In genomic region chr5:29575085-29575484, GRCm38 (mm10) we compare ENCODE assay signal across 21 mouse cellular contexts. TPM values are rescaled to one million over a fixed set of nuclear protein-coding genes. Genes with fewer than 3 reads are reported as not detected.
DNase-seq lines count a peak whose midpoint lies in the region; ATAC-seq and TF ChIP-seq lines count a peak whose summit lies in the region.
"Had no signal": no experiment of that assay in that cellular context is flagged by ENCODE, and none has a peak within 500 bp of the region (broad histone marks: within the 10 kb centered on the region; RNA-seq: fewer than 3 reads in every experiment).

No protein-coding gene starts in this region.

- WGBS in liver, postnatal 0 days (ENCODE audit: insufficient replicate concordance): 41% methylated on average over 2 of the region's 2 CpGs
- WGBS in liver, embryonic 12.5 days (ENCODE audit: insufficient replicate concordance): 56% methylated on average over 2 of the region's 2 CpGs

- no peaks in the 10 kb centered on the region for H3K27me3 ChIP-seq in liver, postnatal 0 days (ENCODE audit: insufficient read depth, low read length)
- H3K27me3 ChIP-seq in liver, embryonic 12.5 days (replicated peaks): no peaks in the 10 kb centered on the region
- H3K27me3 ChIP-seq: CH12.LX; embryonic facial prominence, embryonic 15.5 days; heart, embryonic 15.5 days; hindbrain, embryonic 13.5 days had no signal

- no peak for DNase-seq in gastrocnemius, adult 2 months
- DNase-seq in gastrocnemius, postnatal 14 days: no peak
- no peak for DNase-seq in liver, postnatal 0 days
- peak; percentile 27 for DNase-seq in NIH3T3 (ENCODE audit: low read depth)
- peak; percentile 20 for DNase-seq in mesoderm, embryonic 11.5 days (ENCODE audit: low read depth, low spot score)
- no peak for DNase-seq in adrenal gland, postnatal 4 days (ENCODE audit: low spot score in 2 of 2)
- DNase-seq: adrenal gland, adult 2 months; adrenal gland, postnatal 25 days; cerebellum, adult 8-10 months; cerebellum, postnatal 14 days; heart, adult 18-20 months; heart, postnatal 14 days had no signal

- H3K9ac ChIP-seq in liver, postnatal 0 days (replicated peaks): 0 out of 2 replicates have a peak overlapping the region, but pooled peaks have one; percentile 3
- H3K9ac ChIP-seq in liver, embryonic 12.5 days: no peak overlapping the region
- H3K9ac ChIP-seq: embryonic facial prominence, embryonic 15.5 days; heart, embryonic 15.5 days; hindbrain, embryonic 13.5 days had no signal

- no peak for TF ChIP-seq CTCF in gastrocnemius, adult 2 months (IDR thresholded peaks at IDR 0.05)
- TF ChIP-seq CTCF in liver, postnatal 0 days (IDR thresholded peaks at IDR 0.05; ENCODE audit: low read depth): no peak

- no peak for TF ChIP-seq EP300 in liver, postnatal 0 days (IDR thresholded peaks at IDR 0.05; ENCODE audit: low read depth)

- ATAC-seq in liver, postnatal 0 days: no peak
- ATAC-seq in liver, embryonic 12.5 days: no peak
- ATAC-seq: forebrain, embryonic 14.5 days had no signal

- no peak overlapping the region for H3K4me2 ChIP-seq in liver, postnatal 0 days (ENCODE audit: low read depth, low read length)
- no peak overlapping the region for H3K4me2 ChIP-seq in liver, embryonic 12.5 days
- H3K4me2 ChIP-seq: embryonic facial prominence, embryonic 15.5 days; heart, embryonic 11.5 days; heart, embryonic 15.5 days; hindbrain, embryonic 13.5 days had no signal

- no peak overlapping the region for H3K4me3 ChIP-seq in gastrocnemius, adult 2 months
- H3K4me3 ChIP-seq in liver, postnatal 0 days (ENCODE audit: low read depth, low read length): no peak overlapping the region
- H3K4me3 ChIP-seq in liver, embryonic 12.5 days: no peak overlapping the region
- H3K4me3 ChIP-seq: embryonic facial prominence, embryonic 15.5 days; erythroblast, embryonic 14.5 days; forebrain, embryonic 10.5 days; heart, embryonic 15.5 days; hindbrain, embryonic 13.5 days had no signal

- peaks cover 3% of the 10 kb centered on the region; the same call in 1 of the 2 replicates for H3K36me3 ChIP-seq in liver, postnatal 0 days (replicated peaks; ENCODE audit: insufficient read depth, low read length)
- peaks cover 52% of the 10 kb centered on the region for H3K36me3 ChIP-seq in liver, embryonic 12.5 days
- H3K36me3 ChIP-seq: hindbrain, embryonic 13.5 days had no signal

- H3K9me3 ChIP-seq in liver, postnatal 0 days (ENCODE audit: low read length): no peaks in the 10 kb centered on the region
- H3K9me3 ChIP-seq in liver, embryonic 12.5 days (replicated peaks): no peaks in the 10 kb centered on the region
- H3K9me3 ChIP-seq: embryonic facial prominence, embryonic 15.5 days; heart, embryonic 15.5 days; hindbrain, embryonic 13.5 days had no signal

- intact Hi-C loops in gastrocnemius, adult 2 months (cut with DNase I): no loop called here
- intact Hi-C loops in gastrocnemius, postnatal 14 days (cut with DNase I; ENCODE audit: low total_unique reads): no loop called here

- peaks cover 21% of the 10 kb centered on the region for H3K4me1 ChIP-seq in liver, postnatal 0 days (ENCODE audit: insufficient read depth)
- peaks cover 60% of the 10 kb centered on the region for H3K4me1 ChIP-seq in liver, embryonic 12.5 days

- H3K27ac ChIP-seq in gastrocnemius, adult 2 months: peak overlapping the region; percentile 0; the same call in 1 of the 2 replicates
- no peak overlapping the region for H3K27ac ChIP-seq in liver, postnatal 0 days (ENCODE audit: low read depth)
- H3K27ac ChIP-seq in liver, embryonic 12.5 days: no peak overlapping the region
- H3K27ac ChIP-seq: embryonic facial prominence, embryonic 15.5 days; forebrain, embryonic 10.5 days; heart, embryonic 15.5 days; hindbrain, embryonic 13.5 days had no signal

RNA-seq across cellular contexts. Expression of gene Ube3c, which starts 6.0 kb away (rescaled TPM):
- total RNA-seq in gastrocnemius, adult 2 months (2021): 10 to 100 TPM; 35.9 to 36.3 TPM
- 10 to 100 TPM; 28.5 to 31.7 TPM for total RNA-seq in gastrocnemius, postnatal 14 days (2021)
- 6.8 and 8.0 TPM in 2 replicates for polyA plus RNA-seq in liver, postnatal 0 days (2015; fragmentation: Nextera tagmentation; extraction: Ambion mirVana)
- 28.2 and 28.7 TPM in 2 replicates for polyA plus RNA-seq in liver, embryonic 12.5 days (2016; fragmentation: Nextera tagmentation; extraction: Ambion mirVana)
- 10 to 100 TPM; 46.2 to 49.5 TPM for total RNA-seq in adrenal gland, postnatal 4 days (2021)

Comparison
In these comparisons a context has a peak if more than half of its experiments do, and no peak if none do; other contexts are left out.
1. DNase-seq: peak in NIH3T3 (single experiment) and mesoderm, embryonic 11.5 days (single experiment); none in gastrocnemius, adult 2 months (single experiment), gastrocnemius, postnatal 14 days (single experiment), liver, postnatal 0 days (single experiment) and adrenal gland, postnatal 4 days (0 of 2).